Comparison of ENCODE assay signal across 15 mouse cellular contexts in genomic region chr10:87101265-87101950, GRCm38 (mm10). TPM values are rescaled to one million over a fixed set of nuclear protein-coding genes. Genes with fewer than 3 reads are reported as not detected.
A peak's percentile ranks its signal among the peaks of the same experiment; 100 is the strongest.
DNase-seq lines count a peak whose midpoint lies in the region; ATAC-seq lines count a peak whose summit lies in the region.
"Had no signal": no experiment of that assay in that cellular context is flagged by ENCODE, and none has a peak within 500 bp of the region (broad histone marks: within the 10 kb centered on the region; RNA-seq: fewer than 3 reads in every experiment).

No protein-coding gene starts in this region.

- peak; percentile 81 for ATAC-seq in kidney, embryonic 15.5 days (replicated peaks; ENCODE audit: low FRiP score)
- ATAC-seq in embryonic facial prominence, embryonic 15.5 days (ENCODE audit: insufficient number of reproducible peaks, low FRiP score, low TSS enrichment, low read depth): peak; percentile 34; the same call in 1 of the 2 replicates
- ATAC-seq in limb, embryonic 12.5 days (ENCODE audit: insufficient number of reproducible peaks, insufficient read depth, low FRiP score, low TSS enrichment, low read depth): peak; percentile 44; the same call in 1 of the 2 replicates
- peak; percentile 65; the same call in 1 of the 2 replicates for ATAC-seq in neural tube, embryonic 14.5 days (ENCODE audit: low read depth)
- ATAC-seq: intestine, postnatal 0 days had no signal

- no peak overlapping the region for H3K4me2 ChIP-seq in kidney, embryonic 15.5 days
- no peak overlapping the region for H3K4me2 ChIP-seq in embryonic facial prominence, embryonic 15.5 days (replicated peaks)
- peak overlapping the region; percentile 11; the same call in 1 of the 2 replicates for H3K4me2 ChIP-seq in limb, embryonic 12.5 days
- H3K4me2 ChIP-seq in neural tube, embryonic 14.5 days (ENCODE audit: low read depth, low read length): no peak overlapping the region
- H3K4me2 ChIP-seq: heart, embryonic 11.5 days had no signal

- H3K9me3 ChIP-seq in kidney, embryonic 15.5 days (replicated peaks): no peaks in the 10 kb centered on the region
- H3K9me3 ChIP-seq in embryonic facial prominence, embryonic 15.5 days (replicated peaks): no peaks in the 10 kb centered on the region
- H3K9me3 ChIP-seq in limb, embryonic 12.5 days: no peaks in the 10 kb centered on the region
- no peaks in the 10 kb centered on the region for H3K9me3 ChIP-seq in neural tube, embryonic 14.5 days (ENCODE audit: control insufficient read depth, low read length)

- no peaks in the 10 kb centered on the region for H3K36me3 ChIP-seq in kidney, embryonic 15.5 days
- H3K36me3 ChIP-seq in embryonic facial prominence, embryonic 15.5 days: no peaks in the 10 kb centered on the region
- no peaks in the 10 kb centered on the region for H3K36me3 ChIP-seq in limb, embryonic 12.5 days
- no peaks in the 10 kb centered on the region for H3K36me3 ChIP-seq in neural tube, embryonic 14.5 days (ENCODE audit: control insufficient read depth, insufficient read depth, low read length)

- H3K9ac ChIP-seq in kidney, embryonic 15.5 days: no peak overlapping the region
- H3K9ac ChIP-seq in embryonic facial prominence, embryonic 15.5 days: no peak overlapping the region
- no peak overlapping the region for H3K9ac ChIP-seq in limb, embryonic 12.5 days (replicated peaks)
- no peak overlapping the region for H3K9ac ChIP-seq in neural tube, embryonic 14.5 days (replicated peaks; ENCODE audit: low read depth, low read length)
- H3K9ac ChIP-seq: liver, embryonic 14.5 days had no signal

- H3K27ac ChIP-seq in kidney, embryonic 15.5 days: no peak overlapping the region
- H3K27ac ChIP-seq in embryonic facial prominence, embryonic 15.5 days (replicated peaks): no peak overlapping the region
- H3K27ac ChIP-seq in limb, embryonic 12.5 days: no peak overlapping the region
- H3K27ac ChIP-seq in neural tube, embryonic 14.5 days (ENCODE audit: low read depth, low read length): no peak overlapping the region
- H3K27ac ChIP-seq: liver, embryonic 14.5 days had no signal

- H3K4me1 ChIP-seq in kidney, embryonic 15.5 days: peaks cover 8% of the 10 kb centered on the region; the same call in 1 of the 2 replicates
- H3K4me1 ChIP-seq in embryonic facial prominence, embryonic 15.5 days: peaks cover 13% of the 10 kb centered on the region
- peaks cover 29% of the 10 kb centered on the region for H3K4me1 ChIP-seq in limb, embryonic 12.5 days (replicated peaks)
- H3K4me1 ChIP-seq in neural tube, embryonic 14.5 days (ENCODE audit: control insufficient read depth, insufficient read depth, low read length): 0 out of 2 replicates have a peak, but pooled peaks cover 9% of the 10 kb centered on the region

- H3K4me3 ChIP-seq in kidney, embryonic 15.5 days (replicated peaks): no peak overlapping the region
- no peak overlapping the region for H3K4me3 ChIP-seq in embryonic facial prominence, embryonic 15.5 days (replicated peaks)
- H3K4me3 ChIP-seq in limb, embryonic 12.5 days (replicated peaks): no peak overlapping the region
- H3K4me3 ChIP-seq in neural tube, embryonic 14.5 days (ENCODE audit: low read depth, low read length): no peak overlapping the region

- H3K27me3 ChIP-seq in kidney, embryonic 15.5 days: no peaks in the 10 kb centered on the region
- no peaks in the 10 kb centered on the region for H3K27me3 ChIP-seq in embryonic facial prominence, embryonic 15.5 days
- no peaks in the 10 kb centered on the region for H3K27me3 ChIP-seq in limb, embryonic 12.5 days
- H3K27me3 ChIP-seq in neural tube, embryonic 14.5 days (ENCODE audit: control insufficient read depth, insufficient read depth, low read length): no peaks in the 10 kb centered on the region

- WGBS in kidney, embryonic 15.5 days: 22% methylated on average over 9 of the region's 9 CpGs
- WGBS in embryonic facial prominence, embryonic 15.5 days: 12% methylated on average over 9 of the region's 9 CpGs
- WGBS in limb, embryonic 12.5 days: 5% methylated on average over 9 of the region's 9 CpGs
- WGBS in neural tube, embryonic 14.5 days: 10% methylated on average over 9 of the region's 9 CpGs

- no peak for DNase-seq in kidney, adult 9 months
- no peak for DNase-seq in frontal cortex, postnatal 10 days (ENCODE audit: low spot score in 2 of 2)
- DNase-seq in natural killer cell, adult 2 months (ENCODE audit: low spot score in 2 of 2): no peak
- DNase-seq in adrenal gland, postnatal 25 days: no peak
- DNase-seq: adrenal gland, adult 8-10 months; cerebellum, adult 11 months had no signal

RNA-seq across cellular contexts. Expression of gene 1700113H08Rik, which starts 43.6 kb away (rescaled TPM):
- not detected in 2 replicates for polyA plus RNA-seq in kidney, embryonic 15.5 days (2015; fragmentation: Nextera tagmentation; extraction: Ambion mirVana)
- polyA plus RNA-seq in embryonic facial prominence, embryonic 15.5 days (2015; fragmentation: Nextera tagmentation; extraction: Ambion mirVana): not detected in 2 replicates
- not detected in 2 replicates for polyA plus RNA-seq in limb, embryonic 12.5 days (2016; fragmentation: Nextera tagmentation; extraction: Ambion mirVana)
- 0.55 TPM in 1 of 2 replicates, not detected in the other for polyA plus RNA-seq in neural tube, embryonic 14.5 days (2014; fragmentation: Nextera tagmentation; extraction: Ambion mirVana)
- total RNA-seq in adrenal gland, postnatal 25 days (2021): not detected in 2 replicates
- total RNA-seq: adrenal gland, adult 8-10 months; layer of hippocampus, postnatal 14 days; megakaryocyte, adult 5-6 weeks had no signal
- polyA plus RNA-seq: liver, embryonic 14.5 days had no signal
